Mouse (Mus musculus) left cerebral cortex, postnatal 25 days (tissue): ENCODE data around the gene Klhl18. TPM values are rescaled to one million over a fixed set of nuclear protein-coding genes. Genes with fewer than 3 reads are reported as not detected.
"Not testable (repeated sequence)": the region's sequence is repeated elsewhere in the genome, so short reads cannot be mapped to it uniquely, and the experiment has no call there.

Experiments used
- DNase-seq, 2 experiments: peaks; one replicate each; pipeline ENCODE4 v3.0.0; 2022; ENCODE audit warnings: low spot score in 2 of 2, mixed read lengths in 1 of 2
- intact Hi-C: fragments of 180-260 bp; cut with DNase I; formaldehyde crosslinking; loops from one replicate; pipeline ENCODE4 v1.15.1; 2025
- total RNA-seq, 2 experiments: library from RNA; stranded (reverse); gene quantifications; 2 replicates each; pipeline ENCODE4 v1.2.3; 2021

Gene Klhl18
- total RNA-seq, 2 experiments from 2014 or later = 26.8 to 29.9 TPM

- intact Hi-C loops = no loop called here
- no peak for DNase-seq
Measured at GRCm38 (mm10) chr9:110436041-110436440, 40.5 kb downstream of the Klhl18 start.

- no peak for DNase-seq
- intact Hi-C loops = no loop called here
Measured at GRCm38 (mm10) chr9:110433045-110433444, 43.4 kb downstream of the Klhl18 start.

- intact Hi-C loops = no loop called here
- DNase-seq = peak; percentile 54 to 88
Measured at GRCm38 (mm10) chr9:110431241-110431640, 45.3 kb downstream of the Klhl18 start.

- intact Hi-C loops = no loop called here
- no peak for DNase-seq
Measured at GRCm38 (mm10) chr9:110419511-110420112, 56.9 kb downstream of the Klhl18 start, which contains the start of gene Ngp. Gene Ngp (plus strand): TSS chr9:110419747.

- peak in 1 of 2 experiments; percentile 40 for DNase-seq
- intact Hi-C loops = loop anchor here (2.0 to 5.0 kb wide), 4 partner anchors 64 to 459 kb away; partner anchors contain the start of genes Kif9 and Klhl18
Measured at GRCm38 (mm10) chr9:110413785-110414184, 62.7 kb downstream of the Klhl18 start.

GRCm38 (mm10) chr9:110412926-110413325 lies 63.6 kb downstream of the Klhl18 start:
- intact Hi-C loops = loop anchor here (2.0 to 5.0 kb wide), 3 partner anchors 64 to 459 kb away; partner anchors contain the start of genes Kif9 and Klhl18
- peak in 1 of 2 experiments; percentile 29 for DNase-seq

GRCm38 (mm10) chr9:110410908-110411887 lies 65.3 kb downstream of the Klhl18 start:
- peak; percentile 71 to 82 for DNase-seq
- intact Hi-C loops = loop anchor here (2.0 to 5.0 kb wide), 3 partner anchors 66 to 461 kb away; partner anchors contain the start of genes Kif9 and Klhl18

GRCm38 (mm10) chr9:110408099-110408773 lies 68.3 kb downstream of the Klhl18 start, which contains the start of gene Ptpn23:
Gene Ptpn23 (minus strand): TSS chr9:110408213.
- DNase-seq = peak; percentile 93 to 97
- intact Hi-C loops = loop anchor here (1.0 kb wide), 1 partner anchor 125 kb away; no protein-coding TSS in a partner anchor

GRCm38 (mm10) chr9:110407311-110408098 lies 69.0 kb downstream of the Klhl18 start:
- DNase-seq = peak in 1 of 2 experiments; percentile 25
- intact Hi-C loops = loop anchor here (1.0 kb wide), 1 partner anchor 126 kb away; no protein-coding TSS in a partner anchor

GRCm38 (mm10) chr9:110403240-110403639 lies 73.3 kb downstream of the Klhl18 start:
- intact Hi-C loops, DNase-seq: not testable (repeated sequence)

GRCm38 (mm10) chr9:110402731-110403130 lies 73.8 kb downstream of the Klhl18 start:
- intact Hi-C loops = no loop called here
- DNase-seq = no peak

- intact Hi-C loops = no loop called here
- no peak for DNase-seq
Measured at GRCm38 (mm10) chr9:110400650-110401049, 75.8 kb downstream of the Klhl18 start.

GRCm38 (mm10) chr9:110393295-110393694 lies 83.2 kb downstream of the Klhl18 start:
- intact Hi-C loops = no loop called here

GRCm38 (mm10) chr9:110390843-110391242 lies 85.7 kb downstream of the Klhl18 start:
- intact Hi-C loops = no loop called here
- no peak for DNase-seq

More at GRCm38 (mm10) chr9:110393295-110393694, 83.2 kb downstream of the Klhl18 start:
- no peak for DNase-seq

- no peak for DNase-seq
- intact Hi-C loops = no loop called here
Measured at GRCm38 (mm10) chr9:110388011-110388410, 88.5 kb downstream of the Klhl18 start.

GRCm38 (mm10) chr9:110384369-110384929 lies 92.0 kb downstream of the Klhl18 start:
- intact Hi-C loops = no loop called here
- DNase-seq = no peak

GRCm38 (mm10) chr9:110381292-110381691 lies 95.2 kb downstream of the Klhl18 start:
- intact Hi-C loops = no loop called here
- no peak for DNase-seq

GRCm38 (mm10) chr9:110380662-110381061 lies 95.8 kb downstream of the Klhl18 start:
- intact Hi-C loops = no loop called here
- no peak for DNase-seq
